Mouse (Mus musculus): Measurements from ENCODE around the gene Gm12258. TPM values are rescaled to one million over a fixed set of nuclear protein-coding genes. Genes with fewer than 3 reads are reported as not detected.

Gm12258 gene
- polyA plus RNA-seq, 1 experiment, result 2.0 TPM

DNA sequence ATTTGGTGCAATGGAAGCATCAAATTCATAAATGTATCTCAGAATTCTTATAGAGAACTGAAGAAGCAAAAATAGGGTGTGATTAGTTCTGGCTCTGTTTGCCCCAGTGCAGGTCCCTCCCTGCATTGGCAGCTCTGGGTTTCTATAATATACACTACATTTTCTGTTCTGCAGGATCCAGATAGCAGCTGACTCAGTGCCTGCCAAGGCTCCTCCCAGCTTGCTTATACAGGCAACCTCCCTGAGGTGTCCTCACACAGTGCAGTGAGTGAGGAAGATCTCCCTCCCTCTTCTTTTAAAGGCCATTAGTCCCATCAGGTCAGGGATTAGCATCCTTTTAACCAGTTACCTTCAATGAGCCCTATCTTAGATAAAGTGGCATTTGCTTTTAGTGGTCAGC is 54.1 kb downstream of the Gm12258 start:
- H3K27me3 ChIP-seq (ENCODE audit: control insufficient read depth, insufficient read depth, insufficient read length), result no peaks in the 10 kb centered on the region
- H3ac ChIP-seq (ENCODE audit: control insufficient read depth, insufficient read length), result no peak overlapping the region
- H3K79me2 ChIP-seq (ENCODE audit: control insufficient read depth, insufficient read depth), result peaks cover 8% of the 10 kb centered on the region
- no peak overlapping the region for H3K4me3 ChIP-seq
- H3K36me3 ChIP-seq (ENCODE audit: control insufficient read depth, insufficient read depth), result peaks cover 5% of the 10 kb centered on the region
- no peak overlapping the region for H3K4me2 ChIP-seq (ENCODE audit: low read depth)
- no peak for TF ChIP-seq TCF3 (IDR thresholded peaks at IDR 0.05; ENCODE audit: insufficient read length, low read depth)
- TF ChIP-seq SRF (IDR thresholded peaks at IDR 0.05; ENCODE audit: control insufficient read depth, insufficient read length, low read depth), result no peak
- TF ChIP-seq POLR2AphosphoS2 (IDR thresholded peaks at IDR 0.05; ENCODE audit: insufficient read length, low read depth), result no peak
- TF ChIP-seq CEBPB (IDR thresholded peaks at IDR 0.05; ENCODE audit: insufficient read depth, poor library complexity, severe bottlenecking), result no peak
- no peak for TF ChIP-seq USF1 (IDR thresholded peaks at IDR 0.05; ENCODE audit: low read depth)
- TF ChIP-seq REST (IDR thresholded peaks at IDR 0.05; ENCODE audit: insufficient read depth, insufficient read length), result no peak
- TF ChIP-seq POLR2A (IDR thresholded peaks at IDR 0.05; ENCODE audit: insufficient read length, low read depth), result no peak
- TF ChIP-seq TCF12 (IDR thresholded peaks at IDR 0.05; ENCODE audit: insufficient read depth, poor library complexity, severe bottlenecking), result no peak
- TF ChIP-seq MAX (IDR thresholded peaks at IDR 0.05; ENCODE audit: low read depth), result no peak
- no peak for TF ChIP-seq E2F4 (IDR thresholded peaks at IDR 0.05; ENCODE audit: insufficient read depth)
- TF ChIP-seq MYOD1 (IDR thresholded peaks at IDR 0.05; ENCODE audit: control insufficient read depth in 1 of 3, insufficient read length in 2 of 3, low read depth in 2 of 3), result no peak
- TF ChIP-seq MYOG (IDR thresholded peaks at IDR 0.05; ENCODE audit: control insufficient read depth in 1 of 3, insufficient read depth in 1 of 3, insufficient read length in 2 of 3, low read depth in 2 of 3), result no peak

GRCm38 (mm10) chr11:58903511-58904409 is 56.8 kb downstream of the Gm12258 start, which contains the start of gene Zfp39:
TSS of gene Zfp39 (minus strand) at chr11:58904225.
- peak within 1 kb of the TSS; percentile 98 for H3K4me2 ChIP-seq (ENCODE audit: low read depth)
- peak within 1 kb of the TSS; percentile 60 for H3K4me3 ChIP-seq
- no peaks in the 10 kb centered on the region for H3K36me3 ChIP-seq (ENCODE audit: control insufficient read depth, insufficient read depth)
- TF ChIP-seq REST (IDR thresholded peaks at IDR 0.05; ENCODE audit: insufficient read depth, insufficient read length) (no peak), TCF3 (IDR thresholded peaks at IDR 0.05; ENCODE audit: insufficient read length, low read depth) (no peak), CEBPB (IDR thresholded peaks at IDR 0.05; ENCODE audit: insufficient read depth, poor library complexity, severe bottlenecking) (no peak), TCF12 (IDR thresholded peaks at IDR 0.05; ENCODE audit: insufficient read depth, poor library complexity, severe bottlenecking) (no peak), MYOG (IDR thresholded peaks at IDR 0.05; ENCODE audit: control insufficient read depth in 1 of 3, insufficient read depth in 1 of 3, insufficient read length in 2 of 3, low read depth in 2 of 3) (peak in 1 of 3 experiments; percentile 49), SRF (IDR thresholded peaks at IDR 0.05; ENCODE audit: control insufficient read depth, insufficient read length, low read depth) (no peak), MYOD1 (IDR thresholded peaks at IDR 0.05; ENCODE audit: control insufficient read depth in 1 of 3, insufficient read length in 2 of 3, low read depth in 2 of 3) (peak in 1 of 3 experiments; percentile 11), MAX (IDR thresholded peaks at IDR 0.05; ENCODE audit: low read depth) (no peak), POLR2AphosphoS2 (IDR thresholded peaks at IDR 0.05; ENCODE audit: insufficient read length, low read depth) (peak; percentile 68), POLR2A (IDR thresholded peaks at IDR 0.05; ENCODE audit: insufficient read length, low read depth) (peak; percentile 94)
- no peaks in the 10 kb centered on the region for H3K27me3 ChIP-seq (ENCODE audit: control insufficient read depth, insufficient read depth, insufficient read length)
- H3ac ChIP-seq (ENCODE audit: control insufficient read depth, insufficient read length), result peak within 1 kb of the TSS; percentile 5
- peaks cover 8% of the 10 kb centered on the region for H3K79me2 ChIP-seq (ENCODE audit: control insufficient read depth, insufficient read depth)

GRCm38 (mm10) chr11:58904410-58904718 is 57.4 kb downstream of the Gm12258 start:
- Histone ChIP-seq H3K4me2 (ENCODE audit: low read depth) (peak overlapping the region; percentile 98), H3K27me3 (ENCODE audit: control insufficient read depth, insufficient read depth, insufficient read length) (no peaks in the 10 kb centered on the region)
- TF ChIP-seq POLR2A (IDR thresholded peaks at IDR 0.05; ENCODE audit: insufficient read length, low read depth) (no peak), TCF3 (IDR thresholded peaks at IDR 0.05; ENCODE audit: insufficient read length, low read depth) (no peak), SRF (IDR thresholded peaks at IDR 0.05; ENCODE audit: control insufficient read depth, insufficient read length, low read depth) (no peak), E2F4 (IDR thresholded peaks at IDR 0.05; ENCODE audit: insufficient read depth) (no peak), CEBPB (IDR thresholded peaks at IDR 0.05; ENCODE audit: insufficient read depth, poor library complexity, severe bottlenecking) (no peak), MAX (IDR thresholded peaks at IDR 0.05; ENCODE audit: low read depth) (no peak), MYOD1 (IDR thresholded peaks at IDR 0.05; ENCODE audit: control insufficient read depth in 1 of 3, insufficient read length in 2 of 3, low read depth in 2 of 3) (no peak), POLR2AphosphoS2 (IDR thresholded peaks at IDR 0.05; ENCODE audit: insufficient read length, low read depth) (no peak), REST (IDR thresholded peaks at IDR 0.05; ENCODE audit: insufficient read depth, insufficient read length) (no peak), TCF12 (IDR thresholded peaks at IDR 0.05; ENCODE audit: insufficient read depth, poor library complexity, severe bottlenecking) (no peak), USF1 (IDR thresholded peaks at IDR 0.05; ENCODE audit: low read depth) (no peak), MYOG (IDR thresholded peaks at IDR 0.05; ENCODE audit: control insufficient read depth in 1 of 3, insufficient read depth in 1 of 3, insufficient read length in 2 of 3, low read depth in 2 of 3) (no peak)

GRCm38 (mm10) chr11:58904838-58905237 is 57.9 kb downstream of the Gm12258 start:
- peak overlapping the region; percentile 98 for H3K4me2 ChIP-seq (ENCODE audit: low read depth)
- peak overlapping the region; percentile 60 for H3K4me3 ChIP-seq
- no peak for TF ChIP-seq USF1 (IDR thresholded peaks at IDR 0.05; ENCODE audit: low read depth)
- TF ChIP-seq REST (IDR thresholded peaks at IDR 0.05; ENCODE audit: insufficient read depth, insufficient read length), result no peak
- no peak for TF ChIP-seq TCF3 (IDR thresholded peaks at IDR 0.05; ENCODE audit: insufficient read length, low read depth)
- no peaks in the 10 kb centered on the region for H3K27me3 ChIP-seq (ENCODE audit: control insufficient read depth, insufficient read depth, insufficient read length)
- no peak overlapping the region for H3ac ChIP-seq (ENCODE audit: control insufficient read depth, insufficient read length)
- H3K79me2 ChIP-seq (ENCODE audit: control insufficient read depth, insufficient read depth), result peaks cover 8% of the 10 kb centered on the region
- H3K36me3 ChIP-seq (ENCODE audit: control insufficient read depth, insufficient read depth), result no peaks in the 10 kb centered on the region

More at GRCm38 (mm10) chr11:58904410-58904718, 57.4 kb downstream of the Gm12258 start:
- H3K4me3 ChIP-seq, result peak overlapping the region; percentile 60
- H3K79me2 ChIP-seq (ENCODE audit: control insufficient read depth, insufficient read depth), result peaks cover 8% of the 10 kb centered on the region
- H3ac ChIP-seq (ENCODE audit: control insufficient read depth, insufficient read length), result peak overlapping the region; percentile 5
- no peaks in the 10 kb centered on the region for H3K36me3 ChIP-seq (ENCODE audit: control insufficient read depth, insufficient read depth)

Other genes with a start within 250 kb of the Gm12258 start
- gene 2210407C18Rik, start 231.1 kb upstream of the Gm12258 start, polyA plus RNA-seq (2012; fragmentation: generic; extraction: Trizol), result not detected
- not detected for gene Olfr323, start 216.7 kb upstream of the Gm12258 start, polyA plus RNA-seq (2012; fragmentation: generic; extraction: Trizol)
- gene Trim58, start 206.7 kb upstream of the Gm12258 start, polyA plus RNA-seq (2012; fragmentation: generic; extraction: Trizol), result not detected
- gene Olfr322, start 188.4 kb upstream of the Gm12258 start, polyA plus RNA-seq (2012; fragmentation: generic; extraction: Trizol), result not detected
- not detected for gene Olfr320, start 166.1 kb upstream of the Gm12258 start, polyA plus RNA-seq (2012; fragmentation: generic; extraction: Trizol)
- gene Olfr319, start 148.0 kb upstream of the Gm12258 start, polyA plus RNA-seq (2012; fragmentation: generic; extraction: Trizol), result not detected
- not detected for gene Olfr318, start 123.1 kb upstream of the Gm12258 start, polyA plus RNA-seq (2012; fragmentation: generic; extraction: Trizol)
- gene Olfr317, start 107.9 kb upstream of the Gm12258 start, polyA plus RNA-seq (2012; fragmentation: generic; extraction: Trizol), result not detected
- gene Olfr316, start 94.4 kb upstream of the Gm12258 start, polyA plus RNA-seq (2012; fragmentation: generic; extraction: Trizol), result not detected
- not detected for gene Olfr315, start 74.0 kb upstream of the Gm12258 start, polyA plus RNA-seq (2012; fragmentation: generic; extraction: Trizol)
- gene Olfr314, start 64.2 kb upstream of the Gm12258 start, polyA plus RNA-seq (2012; fragmentation: generic; extraction: Trizol), result not detected
- gene Fam183b, start 45.2 kb upstream of the Gm12258 start, polyA plus RNA-seq (2012; fragmentation: generic; extraction: Trizol), result not detected
- gene Olfr313, start 32.2 kb upstream of the Gm12258 start, polyA plus RNA-seq (2012; fragmentation: generic; extraction: Trizol), result not detected
- gene Olfr312, start 17.9 kb upstream of the Gm12258 start, polyA plus RNA-seq (2012; fragmentation: generic; extraction: Trizol), result not detected
- not detected for gene Olfr311, start 7.9 kb upstream of the Gm12258 start, polyA plus RNA-seq (2012; fragmentation: generic; extraction: Trizol)
- 2.5 TPM for gene 2810021J22Rik, start 20.1 kb downstream of the Gm12258 start, polyA plus RNA-seq (2012; fragmentation: generic; extraction: Trizol)
- gene Zfp39, start 57.1 kb downstream of the Gm12258 start, polyA plus RNA-seq (2012; fragmentation: generic; extraction: Trizol), result 0.96 TPM
- gene Btnl10, start 70.8 kb downstream of the Gm12258 start, polyA plus RNA-seq (2012; fragmentation: generic; extraction: Trizol), result not detected
- gene Rnf187, start 91.8 kb downstream of the Gm12258 start, polyA plus RNA-seq (2012; fragmentation: generic; extraction: Trizol), result 197 TPM
- gene Hist3h2ba, start 101.8 kb downstream of the Gm12258 start, polyA plus RNA-seq (2012; fragmentation: generic; extraction: Trizol), result 0.88 TPM
- 24.4 TPM for gene Hist3h2a, start 107.5 kb downstream of the Gm12258 start, polyA plus RNA-seq (2012; fragmentation: generic; extraction: Trizol)
- gene Trim17, start 107.5 kb downstream of the Gm12258 start, polyA plus RNA-seq (2012; fragmentation: generic; extraction: Trizol), result 0.64 TPM
- 19.3 TPM for gene Trim11, start 130.9 kb downstream of the Gm12258 start, polyA plus RNA-seq (2012; fragmentation: generic; extraction: Trizol)